Mouse (Mus musculus) granulocyte monocyte progenitor cell, adult 5-6 weeks (primary cell): ENCODE results near the gene Prune2. TPM values are rescaled to one million over a fixed set of nuclear protein-coding genes. Genes with fewer than 3 reads are reported as not detected.

Source experiments
- ATAC-seq: replicated peaks from 2 replicates; pipeline ENCODE4 v1.8.0; 2016; ENCODE audit warnings: mild to moderate bottlenecking, moderate TSS enrichment, inconsistent platforms; ENCODE audit not compliant: poor library complexity, severe bottlenecking
- total RNA-seq, 2 experiments: library from RNA; stranded (forward) in 1 of 2; stranded (reverse) in 1 of 2; fragments of 200-712, 200-1000 nt in 1 of 2; fragments of >200 nt in 1 of 2; fragmentation: Nextera tagmentation in 1 of 2; gene quantifications; 2 replicates each; pipeline ENCODE4 v1.2.3; 2014 to 2017

The Prune2 gene
- total RNA-seq, 2 experiments from 2014 or later: 2.7 TPM; not detected in 1

- no peak for ATAC-seq
These were observed 141.3 kb downstream of the Prune2 start for GRCm38 (mm10) chr19:17097210-17097609.

GRCm38 (mm10) chr19:17108782-17109181, 152.9 kb downstream of the Prune2 start:
- no peak for ATAC-seq

GRCm38 (mm10) chr19:17124034-17124735, 168.3 kb downstream of the Prune2 start:
- peak; percentile 71 for ATAC-seq

GRCm38 (mm10) chr19:17125380-17125779, 169.5 kb downstream of the Prune2 start:
- peak; percentile 70 for ATAC-seq

GRCm38 (mm10) chr19:17130544-17130943, 174.6 kb downstream of the Prune2 start:
- ATAC-seq: no peak

- peak; percentile 63; the same call in 1 of the 2 replicates for ATAC-seq
These were observed 181.0 kb downstream of the Prune2 start for GRCm38 (mm10) chr19:17136677-17137460.

- ATAC-seq: no peak
These were observed 181.7 kb downstream of the Prune2 start for GRCm38 (mm10) chr19:17137656-17138055.

- ATAC-seq: no peak
These were observed 182.4 kb downstream of the Prune2 start for GRCm38 (mm10) chr19:17138144-17138915.

- no peak for ATAC-seq
These were observed 184.3 kb downstream of the Prune2 start for GRCm38 (mm10) chr19:17140016-17140914.

- no peak for ATAC-seq
These were observed 187.3 kb downstream of the Prune2 start for GRCm38 (mm10) chr19:17143245-17143644.

- peak; percentile 25 for ATAC-seq
These were observed 188.3 kb downstream of the Prune2 start for GRCm38 (mm10) chr19:17144205-17144604.

GRCm38 (mm10) chr19:17150064-17150463, 194.1 kb downstream of the Prune2 start:
- ATAC-seq: peak; percentile 93

GRCm38 (mm10) chr19:17151781-17152180, 195.9 kb downstream of the Prune2 start:
- no peak for ATAC-seq

GRCm38 (mm10) chr19:17152461-17152860, 196.5 kb downstream of the Prune2 start:
- ATAC-seq: peak; percentile 38; the same call in 1 of the 2 replicates

- ATAC-seq: no peak
These were observed 198.2 kb downstream of the Prune2 start for GRCm38 (mm10) chr19:17153911-17154639.

- ATAC-seq: no peak
These were observed 199.3 kb downstream of the Prune2 start for GRCm38 (mm10) chr19:17155216-17155615.

GRCm38 (mm10) chr19:17159676-17160075, 203.8 kb downstream of the Prune2 start:
- no peak for ATAC-seq

- no peak for ATAC-seq
These were observed 204.3 kb downstream of the Prune2 start for GRCm38 (mm10) chr19:17160231-17160630.

- peak; percentile 73 for ATAC-seq
These were observed 207.6 kb downstream of the Prune2 start for GRCm38 (mm10) chr19:17163511-17163953.
